Mouse (Mus musculus) gastrocnemius, adult 2 months (tissue): Measurements from ENCODE around the gene Clk3. TPM values are rescaled to one million over a fixed set of nuclear protein-coding genes. Genes with fewer than 3 reads are reported as not detected.
A peak's percentile ranks its signal among the peaks of the same experiment; 100 is the strongest.

Experiments
- DNase-seq: peaks from one replicate; pipeline ENCODE4 v3.0.0; 2022
- H3K27ac ChIP-seq: fragments of 200-600 bp; 2 replicates; pipeline ENCODE4 v1.8.1; 2022; ENCODE audit warnings: mild to moderate bottlenecking
- H3K4me3 ChIP-seq: fragments of 200-600 bp; 2 replicates; pipeline ENCODE4 v1.8.1; 2022; ENCODE audit warnings: mild to moderate bottlenecking, moderate library complexity
- CTCF ChIP-seq: fragments of 200-600 bp; IDR thresholded peaks from 2 replicates; pipeline ENCODE4 v1.8.1; 2022; ENCODE audit warnings: antibody characterized with exemption, mild to moderate bottlenecking, moderate library complexity
- intact Hi-C: fragments of 180-260 bp; cut with DNase I; formaldehyde crosslinking; loops from one replicate; pipeline ENCODE4 v1.15.1; 2025
- total RNA-seq, 2 experiments: library from RNA; stranded (reverse); gene quantifications; 2 replicates each; pipeline ENCODE4 v1.2.3; 2021

The Clk3 gene
- total RNA-seq, 2 experiments from 2014 or later: 45.4 to 50.4 TPM

DNA sequence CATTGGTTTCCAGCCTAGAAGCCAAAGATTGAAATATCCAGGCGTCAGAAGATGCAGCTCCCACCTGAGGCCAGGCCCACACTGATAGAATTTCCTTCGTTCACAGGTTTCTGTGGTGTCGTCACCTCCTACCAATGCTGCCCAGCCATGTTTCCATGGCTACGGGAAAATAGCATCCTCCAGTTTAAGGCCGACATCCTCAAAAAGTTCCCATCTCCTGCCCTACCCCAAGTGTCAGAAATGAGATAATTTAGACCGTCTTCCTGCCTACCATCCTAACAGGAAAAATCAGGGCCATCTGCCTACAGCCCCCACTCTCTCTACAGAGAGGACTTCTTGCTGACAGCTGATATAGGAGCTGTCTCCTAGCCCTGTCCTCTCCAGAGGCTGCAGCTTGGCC lies 771 bp upstream of the Clk3 start:
- peak overlapping the region; percentile 74 for H3K4me3 ChIP-seq
- intact Hi-C loops: loop anchor here (5.0 kb wide), 1 partner anchor 146 kb away; the partner anchor contains the start of gene Ubl7
- H3K27ac ChIP-seq: peak overlapping the region; percentile 97
- DNase-seq: no peak
- TF ChIP-seq CTCF: no peak

DNA sequence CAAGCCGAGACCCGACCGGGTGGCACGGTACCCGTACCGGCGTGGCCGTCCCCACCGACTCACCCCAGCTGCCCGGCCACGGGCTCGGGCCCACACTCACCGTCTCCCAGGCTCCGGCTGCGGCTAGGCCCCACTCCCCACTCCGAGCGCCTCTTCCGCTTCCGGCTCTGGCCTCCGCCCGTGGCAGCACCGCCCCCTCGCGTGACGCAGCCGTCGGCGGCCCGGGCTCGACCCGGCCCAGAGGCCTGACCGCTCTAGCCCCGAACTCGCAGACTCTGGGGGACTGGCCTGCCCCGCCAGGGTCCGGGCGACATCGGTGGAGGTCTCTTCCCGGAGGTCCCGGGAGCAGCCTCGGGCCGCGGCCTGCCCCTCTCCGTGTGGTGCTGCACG lies 691 bp downstream of the Clk3 start:
- peak overlapping the region; percentile 97 for H3K27ac ChIP-seq
- peak; percentile 99 for DNase-seq
- H3K4me3 ChIP-seq: peak overlapping the region; percentile 74
- intact Hi-C loops: loop anchor here (2.0 to 5.0 kb wide), 3 partner anchors 43 to 244 kb away; partner anchors contain the start of genes Cox5a and Ubl7
- TF ChIP-seq CTCF: no peak

DNA sequence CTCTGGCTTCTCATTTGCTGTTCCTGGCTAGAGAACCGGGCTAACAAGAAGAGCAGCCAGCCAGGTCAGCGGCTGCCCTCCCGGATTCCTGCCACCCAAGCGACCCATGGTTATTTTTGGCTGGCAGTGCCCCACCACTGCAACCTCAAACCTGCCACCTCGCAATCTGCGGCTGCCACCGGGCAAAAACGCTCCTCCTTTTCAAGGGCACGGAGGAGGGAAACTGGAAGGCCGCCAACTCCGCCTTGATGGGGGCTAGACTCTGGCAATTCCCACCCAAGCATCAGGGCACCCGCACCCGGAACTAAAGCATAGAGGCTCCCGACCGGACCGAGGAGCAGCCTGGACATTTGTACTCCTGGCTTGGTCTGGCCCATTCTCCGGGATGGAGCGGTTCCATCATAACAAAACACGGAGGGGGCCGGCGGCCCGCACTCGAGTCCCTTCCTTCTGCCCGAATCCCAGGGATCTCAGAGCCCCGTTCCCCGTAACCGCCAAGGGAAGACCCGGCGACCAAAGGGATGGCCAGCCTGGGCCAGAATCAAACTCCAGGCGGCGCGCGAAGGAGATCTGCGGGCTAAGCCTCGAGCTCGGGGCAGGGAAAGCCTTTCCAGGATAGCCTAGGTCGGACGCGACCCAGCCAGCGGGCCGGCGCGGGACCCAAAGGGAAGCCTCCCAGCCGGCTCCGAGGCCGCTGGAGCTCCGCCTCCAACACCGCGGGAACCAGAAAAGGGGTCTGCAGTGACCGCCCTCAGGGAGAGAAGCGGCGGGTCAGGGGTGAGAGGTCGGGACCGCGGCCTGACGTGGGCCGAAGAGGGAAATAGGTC lies 1.3 kb downstream of the Clk3 start:
- intact Hi-C loops: loop anchor here (2.0 to 5.0 kb wide), 2 partner anchors 42 to 244 kb away; partner anchors contain the start of gene Cox5a
- TF ChIP-seq CTCF: peak; percentile 9; the same call in 1 of the 2 replicates
- H3K27ac ChIP-seq: peak overlapping the region; percentile 97
- peak overlapping the region; percentile 74 for H3K4me3 ChIP-seq
- DNase-seq: peak; percentile 91

DNA sequence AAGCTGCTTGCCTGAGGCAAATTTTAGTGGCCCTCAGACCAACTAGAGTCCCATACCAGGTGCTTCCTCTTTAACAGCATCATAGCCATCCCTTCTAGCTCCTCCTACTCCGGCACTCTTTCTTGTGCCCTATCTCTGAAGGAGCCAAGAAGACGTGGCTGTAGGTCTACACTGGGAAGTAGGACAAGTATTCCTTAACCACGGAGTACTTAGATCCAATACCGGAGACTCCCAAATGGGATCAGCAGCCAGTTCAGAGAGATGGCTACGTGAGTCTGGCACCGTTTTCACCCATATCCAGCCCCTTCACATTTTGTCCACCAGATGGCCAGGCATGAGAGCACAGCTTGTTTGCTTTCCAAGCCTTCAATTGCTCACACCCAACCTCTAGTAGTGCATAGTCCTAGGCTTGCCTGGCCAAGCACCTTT lies 3.1 kb downstream of the Clk3 start:
- H3K27ac ChIP-seq: peak overlapping the region; percentile 97
- TF ChIP-seq CTCF: peak; percentile 64
- intact Hi-C loops: loop anchor here (5.0 kb wide), 1 partner anchor 40 kb away; no protein-coding TSS in a partner anchor
- DNase-seq: peak; percentile 64
- H3K4me3 ChIP-seq: peak overlapping the region; percentile 74

DNA sequence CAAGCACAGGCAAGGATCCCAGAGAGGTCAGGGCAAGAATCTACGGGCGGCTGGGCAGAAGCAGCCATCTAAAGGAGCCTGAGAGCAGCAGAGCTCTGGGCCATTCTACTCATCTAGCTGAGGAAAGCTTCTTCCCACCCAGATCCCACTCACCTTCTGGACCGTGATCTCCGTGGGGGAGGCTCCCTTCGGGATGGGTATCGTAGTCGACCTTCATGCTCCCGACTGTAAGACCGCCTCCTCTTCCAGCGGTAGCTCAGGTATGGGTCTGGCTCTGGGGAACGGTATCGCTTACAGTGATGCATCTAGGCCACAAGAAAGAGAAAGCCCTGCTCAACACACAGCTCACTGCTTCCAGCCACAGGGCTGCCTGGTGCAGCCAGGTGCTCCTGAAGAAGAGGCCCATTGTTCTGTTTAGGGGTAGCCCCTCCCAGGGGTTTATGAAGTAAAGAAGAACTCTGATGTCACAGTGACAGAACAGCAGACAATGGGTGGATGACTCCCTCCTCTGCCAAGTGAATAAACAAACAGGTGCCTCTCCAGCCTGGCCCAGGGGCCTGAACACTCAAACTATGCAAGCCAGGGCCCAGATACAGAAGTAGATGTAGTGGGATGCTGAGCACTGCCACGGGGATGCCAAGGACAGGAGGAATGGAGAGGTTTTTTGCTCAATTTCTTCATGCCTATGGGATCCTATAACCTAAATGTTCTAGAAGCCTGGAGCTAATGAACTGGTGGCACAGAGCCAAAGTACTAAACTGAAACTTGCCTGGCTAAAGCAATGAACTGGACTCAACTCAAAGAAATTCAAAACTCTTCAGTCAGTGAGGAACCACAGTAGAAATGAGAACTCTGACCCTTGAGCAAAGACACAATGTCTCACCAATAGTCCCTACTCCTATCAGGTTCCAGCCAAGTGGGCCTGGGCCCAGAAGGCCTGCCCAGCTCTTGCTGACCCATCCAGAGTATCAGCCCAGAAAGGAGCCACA lies 3.8 kb downstream of the Clk3 start:
- Histone ChIP-seq H3K4me3 (peak overlapping the region; percentile 74), H3K27ac (peak overlapping the region; percentile 97)
- intact Hi-C loops: loop anchor here (5.0 kb wide), 1 partner anchor 40 kb away; no protein-coding TSS in a partner anchor
- peak; percentile 82 for DNase-seq
- no peak for TF ChIP-seq CTCF

DNA sequence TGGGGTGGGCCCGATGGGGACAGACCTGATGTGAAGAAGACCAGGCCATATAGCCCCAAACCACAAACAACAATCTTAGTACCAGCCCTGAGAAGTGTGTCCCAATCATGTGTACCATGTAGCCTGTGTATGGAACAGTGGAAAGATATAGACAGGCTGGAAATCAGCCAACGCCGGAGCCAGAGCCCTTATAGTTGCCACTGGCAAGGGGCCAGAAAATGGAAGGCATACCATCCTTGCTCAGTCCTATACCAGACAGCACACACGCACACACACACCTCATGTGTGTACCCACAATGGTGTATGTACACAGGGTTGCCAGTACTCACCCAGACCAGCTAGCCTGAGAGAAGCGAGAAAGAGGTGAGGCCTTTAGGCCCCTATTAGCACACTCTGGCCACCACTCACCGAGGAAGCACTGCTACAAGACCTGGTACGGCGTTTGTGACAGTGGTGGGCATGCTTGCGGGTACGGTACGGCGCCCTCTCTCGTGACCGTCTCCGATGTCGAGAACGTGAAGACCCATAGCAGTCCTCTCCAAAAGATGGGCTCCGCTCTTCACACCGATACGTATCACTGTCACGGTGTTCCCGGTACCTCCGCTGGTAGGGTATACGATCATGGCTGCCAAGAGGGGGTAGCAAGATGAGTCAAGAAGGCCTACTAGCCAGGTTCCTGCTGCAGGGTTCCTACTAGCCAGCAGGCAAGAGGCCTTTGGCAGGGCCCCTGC lies 5.1 kb downstream of the Clk3 start:
- no peak for DNase-seq
- H3K4me3 ChIP-seq: no peak overlapping the region; the same call in 1 of the 2 replicates
- intact Hi-C loops: loop anchor here (5.0 kb wide), 1 partner anchor 38 kb away; no protein-coding TSS in a partner anchor

DNA sequence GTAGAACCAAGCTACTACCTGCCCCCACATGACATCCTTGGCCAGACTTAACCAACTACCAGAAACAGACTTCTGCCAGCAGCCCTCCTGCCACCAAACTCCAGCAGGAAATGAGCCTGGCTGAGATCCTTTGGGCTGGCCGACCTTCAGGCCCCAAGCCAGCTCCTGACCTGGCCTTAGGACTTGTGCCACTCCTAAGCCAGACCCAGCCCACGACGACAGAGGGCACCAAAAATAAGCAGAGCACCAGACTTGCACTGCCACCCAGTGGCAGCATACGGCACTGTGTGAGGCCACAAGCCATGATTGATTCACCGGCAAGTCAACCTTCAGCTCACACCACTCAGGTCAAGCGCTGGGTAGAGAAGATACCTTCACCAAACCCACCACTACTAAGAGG lies 6.4 kb downstream of the Clk3 start:
- H3K4me3 ChIP-seq: peak overlapping the region; percentile 46
- intact Hi-C loops: loop anchor here (5.0 kb wide), 1 partner anchor 217 kb away; no protein-coding TSS in a partner anchor
- peak; percentile 99 for TF ChIP-seq CTCF
- peak overlapping the region; percentile 97 for H3K27ac ChIP-seq
- peak; percentile 93 for DNase-seq

More for the DNA sequence above, 5.1 kb downstream of the Clk3 start:
- peak overlapping the region; percentile 97 for H3K27ac ChIP-seq
- TF ChIP-seq CTCF: no peak

DNA sequence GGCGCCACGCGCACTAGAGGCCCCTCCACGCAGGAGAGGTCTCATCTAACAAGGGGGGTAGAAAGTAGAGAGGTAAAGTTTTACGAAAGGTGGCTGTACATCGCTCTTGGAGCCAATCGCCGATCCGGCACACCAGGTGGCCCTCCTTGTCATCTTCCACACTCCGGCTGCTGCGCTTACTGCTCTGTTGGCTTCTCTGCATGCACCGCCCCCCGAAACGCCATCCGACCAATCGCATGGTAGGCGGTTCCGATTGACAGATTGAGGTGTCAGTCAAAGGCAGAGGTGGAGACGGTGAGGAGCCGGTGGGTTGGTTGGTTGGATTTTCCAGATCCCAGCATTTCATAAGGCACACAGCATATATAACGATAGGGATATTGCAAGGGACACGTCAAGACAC lies 7.1 kb downstream of the Clk3 start:
- peak; percentile 42 for DNase-seq
- Histone ChIP-seq H3K27ac (peak overlapping the region; percentile 97), H3K4me3 (peak overlapping the region; percentile 46)
- no peak for TF ChIP-seq CTCF
- intact Hi-C loops: loop anchor here (5.0 kb wide), 1 partner anchor 216 kb away; no protein-coding TSS in a partner anchor

DNA sequence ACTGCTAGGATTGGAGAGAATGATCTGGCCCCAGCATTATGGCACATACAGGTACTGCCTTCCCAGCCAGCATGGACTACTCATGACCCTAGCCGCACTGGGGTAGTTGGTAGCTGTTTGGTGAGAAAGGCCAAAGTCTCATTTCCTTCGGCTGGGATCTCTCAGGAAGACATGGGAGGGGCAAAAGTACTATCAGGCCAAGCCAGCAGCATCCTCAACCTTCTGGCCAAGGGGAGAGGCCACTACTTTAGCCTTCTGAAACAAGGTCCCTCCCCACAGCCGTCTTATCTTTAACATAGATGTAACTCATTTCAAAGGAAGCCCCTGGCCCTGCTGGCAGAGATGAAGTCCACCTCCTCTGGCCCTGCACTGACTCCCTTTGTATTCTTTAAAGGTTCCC lies 8.1 kb downstream of the Clk3 start:
- intact Hi-C loops: loop anchor here (5.0 kb wide), 1 partner anchor 215 kb away; no protein-coding TSS in a partner anchor
- Histone ChIP-seq H3K27ac (peak overlapping the region; percentile 97; the same call in 1 of the 2 replicates), H3K4me3 (no peak overlapping the region)
- no peak for TF ChIP-seq CTCF
- DNase-seq: no peak

DNA sequence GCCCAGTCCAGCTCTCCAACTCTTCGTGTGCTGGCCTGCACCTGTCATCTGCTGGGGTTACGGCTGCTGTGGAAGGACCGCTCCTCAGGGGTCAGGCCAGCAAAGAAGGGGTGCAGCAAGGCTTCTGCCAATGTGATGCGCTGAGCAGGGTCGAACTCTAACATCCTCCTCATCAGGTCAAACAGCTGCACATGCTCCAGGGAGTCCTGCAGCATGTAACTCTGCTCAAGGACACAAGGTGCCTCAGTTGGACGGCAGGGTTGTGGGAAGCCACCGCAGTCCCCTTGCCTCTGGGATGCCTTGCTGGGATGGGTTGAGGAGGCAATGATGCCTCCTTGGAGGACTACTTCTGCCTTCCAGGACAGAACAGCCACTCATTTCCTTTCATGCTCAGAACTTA lies 14.8 kb downstream of the Clk3 start:
- Histone ChIP-seq H3K27ac (peak overlapping the region; percentile 50), H3K4me3 (no peak overlapping the region)
- no peak for TF ChIP-seq CTCF
- intact Hi-C loops: no loop called here
- DNase-seq: no peak

DNA sequence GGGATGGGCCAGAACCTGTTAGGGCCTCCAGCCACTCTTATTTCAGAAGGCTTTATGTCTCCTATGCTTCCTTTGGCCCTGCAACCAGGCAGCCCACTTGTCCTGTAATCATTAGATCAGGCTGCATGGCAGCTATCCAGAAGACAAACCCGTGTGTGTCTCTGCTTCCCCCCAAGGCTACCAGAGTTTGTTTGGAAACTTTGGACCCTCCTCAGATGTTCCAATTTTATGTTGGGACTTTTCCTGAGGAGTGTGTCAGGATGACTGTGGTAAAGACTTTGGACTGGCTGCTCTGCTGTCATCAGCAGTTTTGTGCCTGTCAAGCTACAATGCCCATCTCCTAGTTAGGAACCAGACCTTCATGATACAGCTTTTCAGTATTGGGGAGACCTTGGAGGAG lies 16.8 kb downstream of the Clk3 start:
- no peak for TF ChIP-seq CTCF
- peak overlapping the region; percentile 41 for H3K27ac ChIP-seq

More for the DNA sequence above, 16.8 kb downstream of the Clk3 start:
- no peak for DNase-seq
- intact Hi-C loops: no loop called here
- no peak overlapping the region for H3K4me3 ChIP-seq
